Mouse (Mus musculus) G1E (cell line): ENCODE measurements around the gene Tmem263. TPM values are rescaled to one million over a fixed set of nuclear protein-coding genes. Genes with fewer than 3 reads are reported as not detected.

ENCODE experiments used
- ATAC-seq: 2 replicates; pipeline ENCODE4 v1.8.0; 2016; ENCODE audit warnings: mild to moderate bottlenecking; ENCODE audit not compliant: insufficient number of reproducible peaks, poor library complexity, low FRiP score, severe bottlenecking; ENCODE audit errors: extremely low read depth
- DNase-seq: peaks from one replicate; pipeline ENCODE4 v3.0.0; 2012; ENCODE audit warnings: low spot score
- H3K27me3 ChIP-seq: 2 replicates; pipeline ENCODE4 v1.6.1; 2012; ENCODE audit warnings: mild to moderate bottlenecking, low read length, inconsistent platforms; ENCODE audit not compliant: insufficient read depth
- H3K36me3 ChIP-seq: replicated peaks from 2 replicates; pipeline ENCODE3; 2012; ENCODE audit warnings: mild to moderate bottlenecking, inconsistent platforms
- H3K4me1 ChIP-seq: 2 replicates; pipeline ENCODE4 v1.6.1; 2012; ENCODE audit warnings: low read depth, low read length, inconsistent platforms, mixed read lengths; ENCODE audit not compliant: insufficient read depth
- H3K4me3 ChIP-seq: 2 replicates; pipeline ENCODE4 v1.5.1; 2012; ENCODE audit warnings: low read depth, mild to moderate bottlenecking, inconsistent platforms, low read length, moderate library complexity, mixed read lengths
- H3K9me3 ChIP-seq: replicated peaks from 2 replicates; pipeline ENCODE4 v1.6.1; 2012; ENCODE audit warnings: inconsistent platforms
- CTCF ChIP-seq: IDR thresholded peaks from 2 replicates; pipeline ENCODE4 v1.5.1; 2012; ENCODE audit warnings: low read depth, low read length, inconsistent platforms, mixed read lengths
- GATA1 ChIP-seq: IDR thresholded peaks from 2 replicates; pipeline ENCODE4 v1.6.1; 2012; ENCODE audit warnings: borderline replicate concordance, low read length, inconsistent platforms, mixed read lengths
- GATA2 ChIP-seq: IDR thresholded peaks from 2 replicates; pipeline ENCODE4 v1.6.1; 2012; ENCODE audit warnings: low read depth, low read length, inconsistent platforms, borderline replicate concordance
- POLR2AphosphoS5 ChIP-seq: IDR thresholded peaks from 2 replicates; pipeline ENCODE4 v1.6.1; 2012; ENCODE audit warnings: low read depth, low read length, inconsistent platforms; ENCODE audit not compliant: insufficient replicate concordance
- TAL1 ChIP-seq: conservative IDR thresholded peaks from 2 replicates; pipeline ENCODE4 v1.6.1; 2012; ENCODE audit warnings: low read depth, low read length, inconsistent platforms, mixed read lengths
- polyA plus RNA-seq: library from polyadenylated mRNA; stranded (reverse); fragments of >175 nt; gene quantifications from 2 replicates; pipeline ENCODE4 v1.2.3, GENCODE M21; 2012
- total RNA-seq, 2 experiments: library from RNA; stranded (forward) in 1 of 2; stranded (reverse) in 1 of 2; fragments of 200-1000 nt in 1 of 2; fragments of >200 nt in 1 of 2; fragmentation: Nextera tagmentation in 1 of 2; gene quantifications; 2 replicates each; pipeline ENCODE4 v1.2.3; 2014 to 2017

Gene Tmem263
- 40.1 and 41.1 TPM in 2 replicates for total RNA-seq (2014; fragmentation: Nextera tagmentation)
- total RNA-seq (2017), result 30.0 and 32.1 TPM in 2 replicates
- polyA plus RNA-seq, result 25.2 and 28.5 TPM in 2 replicates

- peaks cover 4% of the 10 kb centered on the region for H3K36me3 ChIP-seq
- TF ChIP-seq POLR2AphosphoS5, result no peak
- TF ChIP-seq GATA2, result no peak
- TF ChIP-seq GATA1, result no peak
- no peak for TF ChIP-seq TAL1
- TF ChIP-seq CTCF, result no peak
- no peaks in the 10 kb centered on the region; the same call in 1 of the 2 replicates for H3K27me3 ChIP-seq
- peak within 1 kb of the TSS; percentile 88 for H3K4me3 ChIP-seq
- H3K4me1 ChIP-seq, result peaks cover 24% of the 10 kb centered on the region
- DNase-seq (peak; percentile 94), ATAC-seq (peak; percentile 64)
- no peaks in the 10 kb centered on the region for H3K9me3 ChIP-seq
These were observed at the start of gene Tmem263, which contains the start of gene Fhl4 for GRCm38 (mm10) chr10:85102247-85103084. Gene Tmem263 (plus strand): TSS chr10:85102627. Gene Fhl4 (minus strand): TSS chr10:85102495.

- Histone ChIP-seq H3K36me3 (no peaks in the 10 kb centered on the region), H3K27me3 (no peaks in the 10 kb centered on the region), H3K4me1 (no peaks in the 10 kb centered on the region), H3K4me3 (no peak overlapping the region), H3K9me3 (no peaks in the 10 kb centered on the region)
- ATAC-seq (no peak), DNase-seq (no peak)
- TF ChIP-seq POLR2AphosphoS5 (no peak), CTCF (no peak), GATA2 (no peak)
These were observed 47.6 kb upstream of the Tmem263 start for GRCm38 (mm10) chr10:85054876-85055275.

GRCm38 (mm10) chr10:85071605-85072152 is 30.7 kb upstream of the Tmem263 start:
- H3K9me3 ChIP-seq, result no peaks in the 10 kb centered on the region
- no peaks in the 10 kb centered on the region for H3K4me1 ChIP-seq
- no peaks in the 10 kb centered on the region for H3K27me3 ChIP-seq
- no peak for ATAC-seq
- no peaks in the 10 kb centered on the region for H3K36me3 ChIP-seq
- no peak for TF ChIP-seq TAL1
- TF ChIP-seq POLR2AphosphoS5, result no peak
- no peak for DNase-seq
- H3K4me3 ChIP-seq, result no peak overlapping the region

- H3K27me3 ChIP-seq, result no peaks in the 10 kb centered on the region; the same call in 1 of the 2 replicates
- H3K4me1 ChIP-seq, result peaks cover 24% of the 10 kb centered on the region
- TF ChIP-seq POLR2AphosphoS5, result no peak
- peaks cover 4% of the 10 kb centered on the region for H3K36me3 ChIP-seq
- DNase-seq (peak; percentile 4), ATAC-seq (peak; percentile 25)
- no peaks in the 10 kb centered on the region for H3K9me3 ChIP-seq
- peak overlapping the region; percentile 88 for H3K4me3 ChIP-seq
These were observed 586 bp upstream of the Tmem263 start for GRCm38 (mm10) chr10:85101841-85102240.

GRCm38 (mm10) chr10:85103085-85103885 is 858 bp downstream of the Tmem263 start:
- no peaks in the 10 kb centered on the region for H3K27me3 ChIP-seq
- H3K36me3 ChIP-seq, result peaks cover 4% of the 10 kb centered on the region
- ATAC-seq (no peak), DNase-seq (peak; percentile 21)
- TF ChIP-seq GATA2, result no peak
- no peak for TF ChIP-seq CTCF
- no peak for TF ChIP-seq TAL1
- TF ChIP-seq GATA1, result no peak
- no peaks in the 10 kb centered on the region for H3K9me3 ChIP-seq
- peaks cover 24% of the 10 kb centered on the region for H3K4me1 ChIP-seq
- peak overlapping the region; percentile 88 for H3K4me3 ChIP-seq

GRCm38 (mm10) chr10:85114409-85114808 is 12.0 kb downstream of the Tmem263 start:
- ATAC-seq, result no peak
- Histone ChIP-seq H3K4me3 (no peak overlapping the region), H3K9me3 (no peaks in the 10 kb centered on the region), H3K36me3 (peaks cover 29% of the 10 kb centered on the region), H3K27me3 (no peaks in the 10 kb centered on the region), H3K4me1 (peaks cover 3% of the 10 kb centered on the region; the same call in 1 of the 2 replicates)
- no peak for TF ChIP-seq GATA1
- no peak for TF ChIP-seq TAL1
- no peak for TF ChIP-seq GATA2
- TF ChIP-seq POLR2AphosphoS5, result no peak
- no peak for TF ChIP-seq CTCF
- no peak for DNase-seq
